Comparison of ENCODE assay signal across 10 mouse cellular contexts in the genomic region with DNA sequence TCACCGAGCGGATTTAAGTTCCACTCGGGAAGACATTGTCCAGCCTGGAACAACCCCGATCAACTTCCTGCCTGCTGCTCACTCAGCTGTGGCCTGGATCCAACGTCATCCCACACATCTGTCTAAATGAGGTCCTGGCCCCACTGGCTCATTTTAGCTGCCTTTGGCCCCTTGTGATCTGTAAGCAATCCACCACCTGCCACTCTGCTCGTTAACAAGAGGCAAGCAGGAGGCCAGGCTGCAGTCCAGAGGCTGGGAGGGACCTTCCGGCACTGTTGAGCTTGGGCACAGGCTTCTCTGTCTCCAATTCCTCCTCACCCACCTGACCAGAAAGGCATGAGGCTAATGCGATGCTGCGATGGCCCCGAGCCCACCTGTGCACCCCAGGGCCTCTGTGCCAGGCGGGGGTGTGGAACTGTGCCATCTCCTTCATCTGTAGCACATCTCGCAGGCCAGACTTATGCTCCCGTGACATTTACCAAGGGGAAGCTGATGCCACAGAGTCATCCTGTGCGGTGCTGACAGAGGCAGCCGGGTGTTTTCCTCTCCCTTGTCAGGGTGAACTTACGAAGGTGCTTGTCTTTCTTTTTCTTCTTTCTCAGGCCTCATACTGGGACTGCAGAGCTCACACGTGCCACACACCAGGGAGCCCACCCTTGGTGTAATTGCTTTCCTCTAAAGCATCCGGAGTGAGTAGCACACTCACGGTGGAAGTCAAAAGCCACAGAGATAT. TPM values are rescaled to one million over a fixed set of nuclear protein-coding genes. Genes with fewer than 3 reads are reported as not detected.
DNase-seq lines count a peak whose midpoint lies in the region; ATAC-seq lines count a peak whose summit lies in the region.
"Had no signal": no experiment of that assay in that cellular context is flagged by ENCODE, and none has a peak within 500 bp of the region (broad histone marks: within the 10 kb centered on the region; RNA-seq: fewer than 3 reads in every experiment).

No protein-coding gene starts in this region.

- H3K27ac ChIP-seq in heart, embryonic 11.5 days (ENCODE audit: low read depth, low read length): no peak overlapping the region
- no peak overlapping the region for H3K27ac ChIP-seq in kidney, embryonic 14.5 days (ENCODE audit: low read depth, low read length)
- H3K27ac ChIP-seq in midbrain, embryonic 13.5 days: no peak overlapping the region
- H3K27ac ChIP-seq: embryonic facial prominence, embryonic 15.5 days; midbrain, embryonic 12.5 days had no signal

- peak; percentile 99 for DNase-seq in heart, adult 11 months
- DNase-seq in cerebellum, postnatal 25 days: peak; percentile 69 to 73
- DNase-seq in naive thymus-derived CD4-positive, alpha-beta T cell, adult 2 months (ENCODE audit: low read depth): peak; percentile 27
- DNase-seq in layer of hippocampus, postnatal 25 days (ENCODE audit: extremely low spot score in 1 of 2, low spot score in 1 of 2): no peak

- 58% methylated on average over 19 of the region's 19 CpGs for WGBS in heart, embryonic 11.5 days (ENCODE audit: insufficient replicate concordance)
- 25% methylated on average over 19 of the region's 19 CpGs for WGBS in kidney, embryonic 14.5 days
- WGBS in midbrain, embryonic 13.5 days: 65% methylated on average over 19 of the region's 19 CpGs

- peaks cover 3% of the 10 kb centered on the region; the same call in 1 of the 2 replicates for H3K27me3 ChIP-seq in heart, embryonic 11.5 days (ENCODE audit: control insufficient read depth, insufficient read depth, low read length)
- H3K27me3 ChIP-seq in kidney, embryonic 14.5 days (ENCODE audit: control insufficient read depth, insufficient read depth, low read length): no peaks in the 10 kb centered on the region
- H3K27me3 ChIP-seq in midbrain, embryonic 13.5 days: no peaks in the 10 kb centered on the region
- H3K27me3 ChIP-seq: embryonic facial prominence, embryonic 15.5 days; midbrain, embryonic 12.5 days had no signal

- H3K4me3 ChIP-seq in heart, embryonic 11.5 days (ENCODE audit: low read depth, low read length): no peak overlapping the region
- no peak overlapping the region for H3K4me3 ChIP-seq in kidney, embryonic 14.5 days (ENCODE audit: low read length)
- H3K4me3 ChIP-seq in midbrain, embryonic 13.5 days (replicated peaks): no peak overlapping the region
- H3K4me3 ChIP-seq: embryonic facial prominence, embryonic 15.5 days; midbrain, embryonic 12.5 days had no signal

- ATAC-seq in heart, embryonic 11.5 days (replicated peaks; ENCODE audit: insufficient number of reproducible peaks, low FRiP score, low TSS enrichment): no peak
- peak; percentile 66 for ATAC-seq in kidney, embryonic 14.5 days (ENCODE audit: low FRiP score, low TSS enrichment)
- no peak for ATAC-seq in erythroid progenitor cell, adult 5-6 weeks (replicated peaks; ENCODE audit: low FRiP score, poor library complexity, severe bottlenecking)
- no peak for ATAC-seq in midbrain, embryonic 13.5 days

- H3K4me2 ChIP-seq in heart, embryonic 11.5 days: no peak overlapping the region
- H3K4me2 ChIP-seq in kidney, embryonic 14.5 days (replicated peaks; ENCODE audit: low read depth, low read length): no peak overlapping the region; the same call in 1 of the 2 replicates
- H3K4me2 ChIP-seq in midbrain, embryonic 13.5 days (replicated peaks): no peak overlapping the region
- H3K4me2 ChIP-seq: embryonic facial prominence, embryonic 15.5 days; midbrain, embryonic 12.5 days had no signal

- H3K9ac ChIP-seq in heart, embryonic 11.5 days (ENCODE audit: low read depth, low read length): no peak overlapping the region
- H3K9ac ChIP-seq in kidney, embryonic 14.5 days (ENCODE audit: low read depth, low read length): no peak overlapping the region; the same call in 1 of the 2 replicates
- no peak overlapping the region for H3K9ac ChIP-seq in midbrain, embryonic 13.5 days (replicated peaks)
- H3K9ac ChIP-seq: embryonic facial prominence, embryonic 15.5 days; midbrain, embryonic 12.5 days had no signal

- 0 out of 2 replicates have a peak, but pooled peaks cover 5% of the 10 kb centered on the region for H3K4me1 ChIP-seq in heart, embryonic 11.5 days (ENCODE audit: control insufficient read depth, insufficient read depth, low read length)
- peaks cover 14% of the 10 kb centered on the region; the same call in 1 of the 2 replicates for H3K4me1 ChIP-seq in kidney, embryonic 14.5 days (ENCODE audit: control insufficient read depth, insufficient read depth, low read length)
- 0 out of 2 replicates have a peak, but pooled peaks cover 5% of the 10 kb centered on the region for H3K4me1 ChIP-seq in midbrain, embryonic 13.5 days (replicated peaks)
- H3K4me1 ChIP-seq: midbrain, embryonic 12.5 days had no signal

- H3K9me3 ChIP-seq in heart, embryonic 11.5 days (replicated peaks; ENCODE audit: control insufficient read depth, low read length): peaks cover 4% of the 10 kb centered on the region
- no peaks in the 10 kb centered on the region for H3K9me3 ChIP-seq in kidney, embryonic 14.5 days (ENCODE audit: control insufficient read depth, low read length)
- no peaks in the 10 kb centered on the region for H3K9me3 ChIP-seq in midbrain, embryonic 13.5 days
- H3K9me3 ChIP-seq: embryonic facial prominence, embryonic 15.5 days; midbrain, embryonic 12.5 days had no signal

- H3K36me3 ChIP-seq in heart, embryonic 11.5 days (ENCODE audit: control insufficient read depth, insufficient read depth, low read length): no peaks in the 10 kb centered on the region
- H3K36me3 ChIP-seq in kidney, embryonic 14.5 days (ENCODE audit: control insufficient read depth, insufficient read depth, low read length): no peaks in the 10 kb centered on the region
- H3K36me3 ChIP-seq in midbrain, embryonic 13.5 days: no peaks in the 10 kb centered on the region
- H3K36me3 ChIP-seq: embryonic facial prominence, embryonic 15.5 days; midbrain, embryonic 12.5 days had no signal

RNA-seq across cellular contexts. Expression of a gene that starts 33.2 kb away (rescaled TPM):
- 24.7 and 29.1 TPM in 2 replicates for polyA plus RNA-seq in heart, embryonic 11.5 days (2014; fragmentation: Nextera tagmentation; extraction: Ambion mirVana)
- polyA plus RNA-seq in kidney, embryonic 14.5 days (2014; fragmentation: Nextera tagmentation; extraction: Ambion mirVana): 20.4 and 31.0 TPM in 2 replicates
- total RNA-seq in layer of hippocampus, postnatal 25 days (2021): 10 to 100 TPM; 36.5 to 40.0 TPM
- total RNA-seq in erythroid progenitor cell, adult 5-6 weeks (2015; ENCODE audit: low replicate concordance): 6.8 and 8.0 TPM in 2 replicates
- 9.2 and 9.6 TPM in 2 replicates for total RNA-seq in erythroid progenitor cell, adult 5-6 weeks (2017; ENCODE audit: low replicate concordance)
- polyA plus RNA-seq in midbrain, embryonic 13.5 days (2015; fragmentation: Nextera tagmentation; extraction: Ambion mirVana): 28.3 and 30.2 TPM in 2 replicates

RNA-seq across cellular contexts. Expression of a gene that starts 45.9 kb away (rescaled TPM):
- 8.4 and 13.5 TPM in 2 replicates for polyA plus RNA-seq in heart, embryonic 11.5 days (2014; fragmentation: Nextera tagmentation; extraction: Ambion mirVana)
- 2.4 and 3.9 TPM in 2 replicates for polyA plus RNA-seq in kidney, embryonic 14.5 days (2014; fragmentation: Nextera tagmentation; extraction: Ambion mirVana)
- 100 to 1,000 TPM; 151 to 168 TPM for total RNA-seq in layer of hippocampus, postnatal 25 days (2021)
- 4.7 and 5.0 TPM in 2 replicates for total RNA-seq in erythroid progenitor cell, adult 5-6 weeks (2015; ENCODE audit: low replicate concordance)
- 1.9 and 7.3 TPM in 2 replicates for total RNA-seq in erythroid progenitor cell, adult 5-6 weeks (2017; ENCODE audit: low replicate concordance)
- polyA plus RNA-seq in midbrain, embryonic 13.5 days (2015; fragmentation: Nextera tagmentation; extraction: Ambion mirVana): 23.1 and 23.3 TPM in 2 replicates

Comparison
In these comparisons a context has a peak if more than half of its experiments do, and no peak if none do; other contexts are left out.
1. DNase-seq: peak in heart, adult 11 months (single experiment), cerebellum, postnatal 25 days (2 of 2) and naive thymus-derived CD4-positive, alpha-beta T cell, adult 2 months (single experiment); none in layer of hippocampus, postnatal 25 days (0 of 2).